Mouse (Mus musculus): ENCODE measurements around the gene Myo9a.
"Not testable (repeated sequence)": the region's sequence is repeated elsewhere in the genome, so short reads cannot be mapped to it uniquely, and the experiment has no call there.

DNA sequence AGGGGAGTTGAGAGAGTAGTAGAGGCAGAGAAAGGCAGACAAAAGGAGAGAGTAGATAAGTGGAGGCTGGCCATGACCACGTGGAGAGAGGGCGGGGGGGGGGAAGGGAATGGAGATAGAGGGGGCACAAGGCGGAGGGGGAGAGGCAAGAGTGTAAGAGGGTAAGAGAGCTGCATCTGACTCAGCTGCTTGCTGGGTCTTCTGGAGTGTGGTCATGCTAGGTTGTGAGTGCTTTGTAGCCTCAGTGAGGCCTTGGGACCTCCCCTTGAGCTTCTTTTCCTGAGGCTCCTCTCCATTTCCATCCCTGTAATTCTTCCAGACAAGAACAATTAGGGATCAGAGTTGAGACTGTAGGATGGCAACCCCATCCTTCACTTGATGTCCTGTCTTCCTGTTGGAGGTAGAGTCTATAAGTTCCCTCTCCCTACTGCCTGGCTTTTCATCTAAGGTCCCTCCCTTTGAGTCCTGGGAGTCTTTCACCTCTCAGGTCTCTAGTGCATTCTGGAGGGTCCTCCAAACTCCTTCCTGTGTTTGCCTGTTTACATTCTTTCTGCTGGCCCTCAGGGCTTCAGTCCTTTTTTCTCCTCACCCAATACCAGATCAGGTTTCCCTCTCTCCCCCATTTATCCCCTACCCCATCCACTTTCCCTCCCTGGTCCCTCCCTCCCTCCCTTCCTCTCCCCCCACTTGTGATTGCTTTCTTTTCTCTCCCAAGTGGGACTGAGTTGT, 55.5 kb downstream of the Myo9a start:
- TF ChIP-seq CTCF (IDR thresholded peaks at IDR 0.05; ENCODE audit: borderline replicate concordance, extremely low read depth, insufficient read depth, insufficient read length); POLR2A (IDR thresholded peaks at IDR 0.05; ENCODE audit: borderline replicate concordance, extremely low read depth, insufficient read depth, insufficient read length, poor library complexity, severe bottlenecking): not testable (repeated sequence)
